Mouse (Mus musculus): ENCODE measurements around the gene Pde4d.
"Not testable (repeated sequence)": the region's sequence is repeated elsewhere in the genome, so short reads cannot be mapped to it uniquely, and the experiment has no call there.

The Pde4d gene

GRCm38 (mm10) chr13:108686262-108686661 is 236.5 kb downstream of the Pde4d start:
- DNase-seq (ENCODE audit: low read depth, low spot score), result no peak

- no peak for DNase-seq (ENCODE audit: low read depth, low spot score)
Measured at GRCm38 (mm10) chr13:108686807-108687206, 237.1 kb downstream of the Pde4d start.

GRCm38 (mm10) chr13:108692883-108693550 is 243.3 kb downstream of the Pde4d start:
- DNase-seq (ENCODE audit: low read depth, low spot score), result no peak

GRCm38 (mm10) chr13:108705441-108705840 is 255.7 kb downstream of the Pde4d start:
- no peak for DNase-seq (ENCODE audit: low read depth, low spot score)

GRCm38 (mm10) chr13:108714032-108714431 is 264.3 kb downstream of the Pde4d start:
- DNase-seq (ENCODE audit: low read depth, low spot score), result no peak

- DNase-seq (ENCODE audit: low read depth, low spot score), result no peak
Measured at GRCm38 (mm10) chr13:108715029-108715428, 265.3 kb downstream of the Pde4d start.

- DNase-seq (ENCODE audit: low read depth, low spot score), result no peak
Measured at GRCm38 (mm10) chr13:108722234-108722633, 272.5 kb downstream of the Pde4d start.

- DNase-seq (ENCODE audit: low read depth, low spot score), result not testable (repeated sequence)
Measured at GRCm38 (mm10) chr13:108734356-108734755, 284.6 kb downstream of the Pde4d start.

GRCm38 (mm10) chr13:108751155-108751840 is 301.6 kb downstream of the Pde4d start:
- no peak for DNase-seq (ENCODE audit: low read depth, low spot score)

- DNase-seq (ENCODE audit: low read depth, low spot score), result no peak
Measured at GRCm38 (mm10) chr13:108757477-108757876, 307.7 kb downstream of the Pde4d start.

GRCm38 (mm10) chr13:108758331-108758730 is 308.6 kb downstream of the Pde4d start:
- DNase-seq (ENCODE audit: low read depth, low spot score), result no peak

- DNase-seq (ENCODE audit: low read depth, low spot score), result no peak
Measured at GRCm38 (mm10) chr13:108759140-108759539, 309.4 kb downstream of the Pde4d start.

- DNase-seq (ENCODE audit: low read depth, low spot score), result no peak
Measured at GRCm38 (mm10) chr13:108763295-108763694, 313.5 kb downstream of the Pde4d start.

- DNase-seq (ENCODE audit: low read depth, low spot score), result no peak
Measured at GRCm38 (mm10) chr13:108766020-108766727, 316.4 kb downstream of the Pde4d start.

- no peak for DNase-seq (ENCODE audit: low read depth, low spot score)
Measured at GRCm38 (mm10) chr13:108769465-108770056, 319.8 kb downstream of the Pde4d start.

GRCm38 (mm10) chr13:108772386-108772785 is 322.6 kb downstream of the Pde4d start:
- DNase-seq (ENCODE audit: low read depth, low spot score), result no peak

GRCm38 (mm10) chr13:108774981-108775380 is 325.2 kb downstream of the Pde4d start:
- DNase-seq (ENCODE audit: low read depth, low spot score), result no peak

- no peak for DNase-seq (ENCODE audit: low read depth, low spot score)
Measured at GRCm38 (mm10) chr13:108775882-108776281, 326.1 kb downstream of the Pde4d start.

GRCm38 (mm10) chr13:108797620-108798019 is 347.9 kb downstream of the Pde4d start:
- DNase-seq (ENCODE audit: low read depth, low spot score), result not testable (repeated sequence)

- DNase-seq (ENCODE audit: low read depth, low spot score), result no peak
Measured at GRCm38 (mm10) chr13:108809191-108809590, 359.4 kb downstream of the Pde4d start.

GRCm38 (mm10) chr13:108812956-108813355 is 363.2 kb downstream of the Pde4d start:
- DNase-seq (ENCODE audit: low read depth, low spot score), result peak; percentile 59

GRCm38 (mm10) chr13:108819846-108820408 is 370.2 kb downstream of the Pde4d start:
- DNase-seq (ENCODE audit: low read depth, low spot score), result no peak
